Mouse (Mus musculus) retina, embryonic 14.5 days (tissue): ENCODE results near the gene Bcas3.
"Not testable (repeated sequence)": the region's sequence is repeated elsewhere in the genome, so short reads cannot be mapped to it uniquely, and the experiment has no call there.

ENCODE experiments used
- DNase-seq: peaks from one replicate; pipeline ENCODE4 v3.0.0-alpha.2; 2015; ENCODE audit warnings: low spot score

Bcas3 gene

GRCm38 (mm10) chr11:85712026-85712804 is 359.2 kb downstream of the Bcas3 start:
- DNase-seq: no peak

- peak; percentile 64 for DNase-seq
These were observed 360.2 kb downstream of the Bcas3 start for GRCm38 (mm10) chr11:85712860-85713813.

- DNase-seq: no peak
These were observed 360.8 kb downstream of the Bcas3 start for GRCm38 (mm10) chr11:85713814-85714208.

GRCm38 (mm10) chr11:85714312-85714931 is 361.5 kb downstream of the Bcas3 start:
- peak; percentile 68 for DNase-seq

- DNase-seq: not testable (repeated sequence)
These were observed 363.8 kb downstream of the Bcas3 start for GRCm38 (mm10) chr11:85716730-85717129.

- no peak for DNase-seq
These were observed 366.1 kb downstream of the Bcas3 start for GRCm38 (mm10) chr11:85719091-85719490.

- no peak for DNase-seq
These were observed 366.8 kb downstream of the Bcas3 start for GRCm38 (mm10) chr11:85719766-85720165.

- peak; percentile 32 for DNase-seq
These were observed 367.4 kb downstream of the Bcas3 start for GRCm38 (mm10) chr11:85720269-85720773.

- no peak for DNase-seq
These were observed 369.0 kb downstream of the Bcas3 start for GRCm38 (mm10) chr11:85721986-85722385.

- no peak for DNase-seq
These were observed 371.2 kb downstream of the Bcas3 start for GRCm38 (mm10) chr11:85724159-85724558.

GRCm38 (mm10) chr11:85729725-85730124 is 376.8 kb downstream of the Bcas3 start:
- no peak for DNase-seq

- no peak for DNase-seq
These were observed 379.6 kb downstream of the Bcas3 start for GRCm38 (mm10) chr11:85732462-85733012.

- peak; percentile 37 for DNase-seq
These were observed 380.6 kb downstream of the Bcas3 start for GRCm38 (mm10) chr11:85733577-85733976.

GRCm38 (mm10) chr11:85734317-85735211 is 381.6 kb downstream of the Bcas3 start:
- no peak for DNase-seq

- DNase-seq: no peak
These were observed 384.3 kb downstream of the Bcas3 start for GRCm38 (mm10) chr11:85737227-85737626.

- no peak for DNase-seq
These were observed 384.9 kb downstream of the Bcas3 start for GRCm38 (mm10) chr11:85737893-85738292.

- no peak for DNase-seq
These were observed 385.6 kb downstream of the Bcas3 start for GRCm38 (mm10) chr11:85738585-85738984.

GRCm38 (mm10) chr11:85739266-85739977 is 386.5 kb downstream of the Bcas3 start:
- no peak for DNase-seq

- no peak for DNase-seq
These were observed 393.4 kb downstream of the Bcas3 start for GRCm38 (mm10) chr11:85746373-85746772.

GRCm38 (mm10) chr11:85748891-85749290 is 395.9 kb downstream of the Bcas3 start:
- no peak for DNase-seq
